Mouse (Mus musculus): Measurements from ENCODE around the gene Prkce. TPM values are rescaled to one million over a fixed set of nuclear protein-coding genes. Genes with fewer than 3 reads are reported as not detected.

The Prkce gene
- total RNA-seq, 2 experiments from 2014 or later: 8.7 TPM

- intact Hi-C loops (cut with DNase I; ENCODE audit: low total_unique reads): no loop called here
- DNase-seq: no peak
These were observed 46.7 kb downstream of the Prkce start for GRCm38 (mm10) chr17:86214285-86214684.

GRCm38 (mm10) chr17:86214741-86215140 is 47.2 kb downstream of the Prkce start:
- no peak for DNase-seq
- intact Hi-C loops (cut with DNase I; ENCODE audit: low total_unique reads): loop anchor here (5.0 kb wide), 1 partner anchor 52 kb away; no protein-coding TSS in a partner anchor

- intact Hi-C loops (cut with DNase I; ENCODE audit: low total_unique reads): loop anchor here (5.0 kb wide), 1 partner anchor 53 kb away; no protein-coding TSS in a partner anchor
- DNase-seq: peak; percentile 47
These were observed 48.2 kb downstream of the Prkce start for GRCm38 (mm10) chr17:86215771-86216170.

- intact Hi-C loops (cut with DNase I; ENCODE audit: low total_unique reads): loop anchor here (5.0 kb wide), 1 partner anchor 55 kb away; no protein-coding TSS in a partner anchor
These were observed 49.9 kb downstream of the Prkce start for GRCm38 (mm10) chr17:86217468-86217867.

GRCm38 (mm10) chr17:86218553-86218952 is 51.0 kb downstream of the Prkce start:
- intact Hi-C loops (cut with DNase I; ENCODE audit: low total_unique reads): loop anchor here (5.0 kb wide), 1 partner anchor 56 kb away; no protein-coding TSS in a partner anchor

More at GRCm38 (mm10) chr17:86217468-86217867, 49.9 kb downstream of the Prkce start:
- no peak for DNase-seq

GRCm38 (mm10) chr17:86225488-86226186 is 58.1 kb downstream of the Prkce start:
- intact Hi-C loops (cut with DNase I; ENCODE audit: low total_unique reads): no loop called here

More at GRCm38 (mm10) chr17:86218553-86218952, 51.0 kb downstream of the Prkce start:
- no peak for DNase-seq

GRCm38 (mm10) chr17:86226198-86226597 is 58.6 kb downstream of the Prkce start:
- no peak for DNase-seq
- intact Hi-C loops (cut with DNase I; ENCODE audit: low total_unique reads): no loop called here

More at GRCm38 (mm10) chr17:86225488-86226186, 58.1 kb downstream of the Prkce start:
- no peak for DNase-seq

GRCm38 (mm10) chr17:86226635-86227034 is 59.0 kb downstream of the Prkce start:
- intact Hi-C loops (cut with DNase I; ENCODE audit: low total_unique reads): no loop called here
- no peak for DNase-seq

GRCm38 (mm10) chr17:86227389-86227788 is 59.8 kb downstream of the Prkce start:
- intact Hi-C loops (cut with DNase I; ENCODE audit: low total_unique reads): no loop called here
- no peak for DNase-seq

- DNase-seq: no peak
- intact Hi-C loops (cut with DNase I; ENCODE audit: low total_unique reads): no loop called here
These were observed 61.3 kb downstream of the Prkce start for GRCm38 (mm10) chr17:86228850-86229249.

GRCm38 (mm10) chr17:86230141-86230633 is 62.6 kb downstream of the Prkce start:
- DNase-seq: no peak

GRCm38 (mm10) chr17:86231741-86232179 is 64.2 kb downstream of the Prkce start:
- intact Hi-C loops (cut with DNase I; ENCODE audit: low total_unique reads): no loop called here
- no peak for DNase-seq

More at GRCm38 (mm10) chr17:86230141-86230633, 62.6 kb downstream of the Prkce start:
- intact Hi-C loops (cut with DNase I; ENCODE audit: low total_unique reads): no loop called here

- no peak for DNase-seq
- intact Hi-C loops (cut with DNase I; ENCODE audit: low total_unique reads): no loop called here
These were observed 64.7 kb downstream of the Prkce start for GRCm38 (mm10) chr17:86232248-86232647.

GRCm38 (mm10) chr17:86234587-86235150 is 67.1 kb downstream of the Prkce start:
- no peak for DNase-seq
- intact Hi-C loops (cut with DNase I; ENCODE audit: low total_unique reads): no loop called here

GRCm38 (mm10) chr17:86236026-86236712 is 68.6 kb downstream of the Prkce start:
- intact Hi-C loops (cut with DNase I; ENCODE audit: low total_unique reads): no loop called here
- DNase-seq: no peak

- peak; percentile 66 for DNase-seq
- intact Hi-C loops (cut with DNase I; ENCODE audit: low total_unique reads): no loop called here
These were observed 69.5 kb downstream of the Prkce start for GRCm38 (mm10) chr17:86236861-86237763.

GRCm38 (mm10) chr17:86242291-86242690 is 74.7 kb downstream of the Prkce start:
- DNase-seq: no peak

GRCm38 (mm10) chr17:86243109-86243527 is 75.5 kb downstream of the Prkce start:
- DNase-seq: no peak
- intact Hi-C loops (cut with DNase I; ENCODE audit: low total_unique reads): no loop called here

More at GRCm38 (mm10) chr17:86242291-86242690, 74.7 kb downstream of the Prkce start:
- intact Hi-C loops (cut with DNase I; ENCODE audit: low total_unique reads): no loop called here

- no peak for DNase-seq
- intact Hi-C loops (cut with DNase I; ENCODE audit: low total_unique reads): no loop called here
These were observed 76.8 kb downstream of the Prkce start for GRCm38 (mm10) chr17:86244397-86244796.
